Mouse (Mus musculus) ES-E14 (cell line): Measurements from ENCODE around the gene Kif26a.

Source experiments
- CHD2 ChIP-seq: IDR thresholded peaks from 2 replicates; pipeline ENCODE4 v1.6.1; 2014; ENCODE audit warnings: mild to moderate bottlenecking, low read depth, low read length, inconsistent platforms
- HCFC1 ChIP-seq: IDR thresholded peaks from 2 replicates; pipeline ENCODE4 v1.6.1; 2012; ENCODE audit warnings: low read length, inconsistent platforms, borderline replicate concordance; ENCODE audit not compliant: insufficient read depth

DNA sequence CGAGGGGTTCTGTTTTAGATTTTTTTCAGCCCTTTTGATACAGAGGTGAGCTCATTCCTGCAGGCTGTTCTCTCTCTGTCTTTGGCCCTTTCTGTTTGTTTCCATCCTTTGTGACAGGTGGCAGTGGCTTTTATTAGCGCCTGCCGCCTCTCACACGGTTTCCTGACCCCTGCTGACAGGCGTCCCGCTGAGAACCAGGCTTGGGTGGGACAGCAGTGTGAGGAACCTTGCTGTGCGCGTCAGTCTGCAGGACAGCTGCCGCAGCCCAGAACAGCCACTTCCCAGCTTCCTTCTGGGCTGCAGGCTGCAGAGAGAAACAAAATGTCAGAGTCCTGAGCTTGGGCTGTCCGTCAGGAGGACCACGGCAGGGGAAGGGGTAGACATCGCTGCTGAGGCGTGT, 49.0 kb downstream of the Kif26a start:
- TF ChIP-seq HCFC1 (no peak), CHD2 (no peak)
